Mouse (Mus musculus) neural tube, embryonic 15.5 days (tissue): ENCODE measurements at regions not wholly inside any gene's neighbourhood (a gene's known extent, or its start where the extent isn't known, plus 50 kb on each side); places are given as distances from the start of the nearest gene placed in this dataset.

ENCODE experiments used
- ATAC-seq: fragments of 200-750 bp; cut with Nextera tagmentation; 2 replicates; pipeline ENCODE4 v1.8.0; 2017; ENCODE audit warnings: mild to moderate bottlenecking, moderate TSS enrichment, moderate library complexity; ENCODE audit not compliant: low FRiP score
- H3K27ac ChIP-seq: fragments of 300-500 bp; sonication (generic); replicated peaks from 2 replicates; pipeline ENCODE4 v1.5.1; 2015; ENCODE audit warnings: mild to moderate bottlenecking, inconsistent platforms
- H3K27me3 ChIP-seq: fragments of 300-500 bp; sonication (generic); replicated peaks from 2 replicates; pipeline ENCODE4 v1.6.1; 2015; ENCODE audit warnings: inconsistent platforms
- H3K36me3 ChIP-seq: fragments of 300-500 bp; sonication (generic); 2 replicates; pipeline ENCODE4 v1.6.1; 2015; ENCODE audit warnings: inconsistent platforms
- H3K4me1 ChIP-seq: fragments of 300-500 bp; sonication (generic); 2 replicates; pipeline ENCODE4 v1.6.1; 2015; ENCODE audit warnings: inconsistent platforms
- H3K4me2 ChIP-seq: fragments of 300-500 bp; sonication (generic); 2 replicates; pipeline ENCODE4 v1.6.1; 2015; ENCODE audit warnings: inconsistent platforms, mild to moderate bottlenecking, moderate library complexity
- H3K4me3 ChIP-seq: fragments of 300-500 bp; sonication (generic); replicated peaks from 2 replicates; pipeline ENCODE4 v1.5.1; 2015; ENCODE audit warnings: mild to moderate bottlenecking, inconsistent platforms
- H3K9ac ChIP-seq: fragments of 300-500 bp; sonication (generic); replicated peaks from 2 replicates; pipeline ENCODE4 v1.6.1; 2015; ENCODE audit warnings: mild to moderate bottlenecking, inconsistent platforms
- H3K9me3 ChIP-seq: fragments of 300-500 bp; sonication (generic); replicated peaks from 2 replicates; pipeline ENCODE4 v1.6.1; 2016; ENCODE audit warnings: inconsistent platforms
- WGBS: fragments of 180-500 bp; shearing (Covaris S2); methylation state at CpG from one replicate; pipeline ENCODE4 v1.1.7; 2015; ENCODE audit warnings: mixed read lengths; 5-methylcytosine and 5-hydroxymethylcytosine counted together

GRCm38 (mm10) chr11:34153749-34154525 lies 54.0 kb downstream of the Foxi1 start:
- Histone ChIP-seq H3K36me3 (no peaks in the 10 kb centered on the region), H3K9ac (no peak overlapping the region), H3K9me3 (no peaks in the 10 kb centered on the region), H3K27me3 (no peaks in the 10 kb centered on the region), H3K4me2 (no peak overlapping the region), H3K4me1 (no peaks in the 10 kb centered on the region), H3K27ac (no peak overlapping the region), H3K4me3 (no peak overlapping the region)
- no peak for ATAC-seq
- WGBS: 91% methylated on average over 5 of the region's 5 CpGs

DNA sequence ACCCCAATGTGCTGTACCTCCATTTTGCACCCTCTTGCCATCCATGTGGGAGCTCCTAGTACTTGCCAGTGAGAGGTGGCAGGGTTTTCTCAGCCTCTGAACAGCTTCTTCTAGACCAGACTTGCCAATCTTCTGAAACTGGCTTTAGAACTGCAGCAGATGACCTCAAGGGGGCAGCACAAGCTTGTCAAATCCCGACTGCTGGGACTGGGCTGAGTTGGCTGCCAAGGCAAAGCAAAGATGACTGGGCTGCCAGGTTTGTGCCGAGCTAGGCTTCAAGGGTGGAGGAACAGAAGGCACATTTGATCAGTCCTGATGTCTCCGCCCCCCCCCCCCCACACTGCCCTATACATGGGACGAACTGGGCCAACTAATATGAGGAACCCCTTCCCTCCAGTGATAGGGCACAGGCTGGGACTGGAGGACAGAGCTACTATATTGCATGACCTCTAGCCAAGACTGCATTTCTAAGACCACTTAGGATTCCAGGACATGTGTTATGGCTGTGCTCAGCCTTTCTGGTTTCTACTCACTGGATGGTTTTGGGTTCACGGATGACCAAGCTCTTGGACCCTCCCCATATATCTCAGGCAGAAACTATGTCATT lies 51.1 kb upstream of the 4930469K13Rik start:
- ATAC-seq: peak; percentile 63; the same call in 1 of the 2 replicates
- Histone ChIP-seq H3K27me3 (0 out of 2 replicates have a peak, but pooled peaks cover 6% of the 10 kb centered on the region), H3K4me3 (no peak overlapping the region), H3K9me3 (no peaks in the 10 kb centered on the region), H3K4me2 (no peak overlapping the region), H3K36me3 (no peaks in the 10 kb centered on the region), H3K27ac (no peak overlapping the region), H3K9ac (no peak overlapping the region), H3K4me1 (no peaks in the 10 kb centered on the region)
- WGBS: 35% methylated on average over 5 of the region's 5 CpGs
